Mouse (Mus musculus) mouse embryonic stem cell (cell line): ENCODE data around the gene Kcnq2.

Experiments
- in situ Hi-C, 2 experiments: fragments of 300-500 bp; cut with MboI; formaldehyde crosslinking; loops; 1 replicate in 1 of 2; 3 replicates in 1 of 2; pipeline ENCODE4 v1.14.3; 2019 to 2020; ENCODE audit warnings: low sequenced_read_pairs in 2 of 2, low pct_unique_long_range_greater_than_20kb in 1 of 2, mixed read lengths in 1 of 2; ENCODE audit not compliant: unreplicated experiment in 1 of 2

Kcnq2 gene

GRCm38 (mm10) chr2:181060127-181060526, 75.0 kb downstream of the Kcnq2 start:
- in situ Hi-C loops, result loop anchor here in 1 of 2 experiments (10.0 kb wide), 1 partner anchor 265 kb away; no protein-coding TSS in a partner anchor

GRCm38 (mm10) chr2:181058193-181058592, 76.9 kb downstream of the Kcnq2 start:
- in situ Hi-C loops, result loop anchor here (5.0 to 10.0 kb wide), 2 partner anchors 61 to 63 kb away; no protein-coding TSS in a partner anchor

- in situ Hi-C loops, result loop anchor here (5.0 to 10.0 kb wide), 2 partner anchors 60 to 63 kb away; no protein-coding TSS in a partner anchor
Observed at GRCm38 (mm10) chr2:181057341-181057740, 77.8 kb downstream of the Kcnq2 start.

GRCm38 (mm10) chr2:181052171-181052570, 82.9 kb downstream of the Kcnq2 start:
- in situ Hi-C loops, result loop anchor here in 1 of 2 experiments (10.0 kb wide), 1 partner anchor 57 kb away; no protein-coding TSS in a partner anchor

- in situ Hi-C loops, result no loop called here
Observed at GRCm38 (mm10) chr2:181048986-181049385, 86.1 kb downstream of the Kcnq2 start.

GRCm38 (mm10) chr2:181048252-181048945, 86.7 kb downstream of the Kcnq2 start:
- in situ Hi-C loops, result no loop called here

GRCm38 (mm10) chr2:181044001-181044400, 91.1 kb downstream of the Kcnq2 start:
- in situ Hi-C loops, result no loop called here

- in situ Hi-C loops, result no loop called here
Observed at GRCm38 (mm10) chr2:181043437-181043836, 91.7 kb downstream of the Kcnq2 start, which contains the start of gene Chrna4. Gene Chrna4 (minus strand): TSS chr2:181043546.

GRCm38 (mm10) chr2:181042376-181042775, 92.7 kb downstream of the Kcnq2 start:
- in situ Hi-C loops, result no loop called here

GRCm38 (mm10) chr2:181041941-181042340, 93.2 kb downstream of the Kcnq2 start:
- in situ Hi-C loops, result no loop called here

GRCm38 (mm10) chr2:181039356-181039680, 95.8 kb downstream of the Kcnq2 start:
- in situ Hi-C loops, result no loop called here

GRCm38 (mm10) chr2:181038644-181039355, 96.3 kb downstream of the Kcnq2 start:
- in situ Hi-C loops, result no loop called here

GRCm38 (mm10) chr2:181036561-181036960, 98.5 kb downstream of the Kcnq2 start:
- in situ Hi-C loops, result no loop called here

GRCm38 (mm10) chr2:181035186-181035585, 99.9 kb downstream of the Kcnq2 start:
- in situ Hi-C loops, result no loop called here

GRCm38 (mm10) chr2:181033310-181033709, 101.8 kb downstream of the Kcnq2 start:
- in situ Hi-C loops, result no loop called here

- in situ Hi-C loops, result no loop called here
Observed at GRCm38 (mm10) chr2:181032407-181032806, 102.7 kb downstream of the Kcnq2 start.

- in situ Hi-C loops, result no loop called here
Observed at GRCm38 (mm10) chr2:181031406-181031934, 103.6 kb downstream of the Kcnq2 start.
